Mouse (Mus musculus): ENCODE measurements around the gene Faap100.

DNA sequence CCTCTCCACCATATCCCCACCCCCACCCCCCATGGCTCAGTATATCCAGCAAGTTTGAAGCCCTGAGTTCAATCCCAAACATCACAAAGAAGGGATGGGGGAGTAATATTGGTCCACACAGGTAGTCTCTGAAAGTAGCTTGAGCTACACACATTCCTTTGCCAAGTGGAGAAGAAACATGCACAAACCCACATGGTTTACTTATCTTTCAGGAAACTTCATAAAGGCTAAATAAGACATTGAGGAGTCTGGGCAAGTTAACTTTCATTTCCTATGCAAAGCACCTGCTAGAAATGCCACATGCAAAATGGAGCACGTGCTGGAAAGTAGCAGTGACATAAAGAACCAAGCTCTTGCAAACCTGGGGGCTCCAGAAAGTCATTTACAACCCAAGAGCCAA is 27.9 kb upstream of the Faap100 start:
- TF ChIP-seq GATA1 (IDR thresholded peaks at IDR 0.05; ENCODE audit: low read length) = no peak
- no peak for TF ChIP-seq TAL1 (IDR thresholded peaks at IDR 0.05; ENCODE audit: low read length)

Measured in erythroblast, embryonic 14.5 days (primary cell).